17 mouse cellular contexts compared by ENCODE assay signal in the genomic region with DNA sequence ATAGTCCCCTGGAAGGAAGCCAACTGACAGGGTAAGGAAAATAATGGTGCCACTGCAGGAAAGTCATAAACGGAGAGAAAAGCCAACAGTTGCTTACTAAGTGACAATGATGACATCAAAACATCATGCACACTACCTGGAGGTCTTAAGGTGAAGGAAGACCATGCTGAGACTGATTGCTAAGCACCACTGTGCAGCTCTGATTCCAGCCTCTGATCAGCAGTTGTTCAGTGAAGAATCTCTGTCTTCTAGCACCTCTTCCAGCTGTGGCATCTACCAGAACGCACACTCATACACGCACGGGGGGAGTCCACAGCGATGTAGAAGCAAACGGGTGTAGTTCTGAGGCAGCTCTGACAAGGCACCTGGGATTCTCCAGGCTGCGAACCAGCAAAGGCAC.
DNase-seq lines count a peak whose midpoint lies in the region; ATAC-seq and TF ChIP-seq lines count a peak whose summit lies in the region.
"Had no signal": no experiment of that assay in that cellular context is flagged by ENCODE, and none has a peak within 500 bp of the region (broad histone marks: within the 10 kb centered on the region; RNA-seq: fewer than 3 reads in every experiment).

No protein-coding gene starts in this region.

- no peak for TF ChIP-seq CTCF in forebrain, postnatal 0 days (IDR thresholded peaks at IDR 0.05; ENCODE audit: low read depth)
- no peak for TF ChIP-seq CTCF in lung, embryonic 14.5 days (IDR thresholded peaks at IDR 0.05; ENCODE audit: low read depth)
- no peak for TF ChIP-seq CTCF in olfactory bulb, adult 2 months (IDR thresholded peaks at IDR 0.05; ENCODE audit: insufficient read depth, low read depth, low read length)

- DNase-seq in forebrain, embryonic 10.5 days (ENCODE audit: extremely low spot score, low spot score) = no peak
- no peak for DNase-seq in forebrain, postnatal 0 days
- DNase-seq in lung, embryonic 14.5 days = no peak
- no peak for DNase-seq in lung, postnatal 14 days
- peak; percentile 39 for DNase-seq in mesoderm, embryonic 11.5 days (ENCODE audit: low read depth, low spot score)
- no peak for DNase-seq in cerebellum, postnatal 25 days
- DNase-seq: cerebellum, adult 9-10 months; kidney, adult 18-20 months; liver, embryonic 13.5 days; right cerebral cortex, postnatal 25 days had no signal

- H3K4me2 ChIP-seq in forebrain, postnatal 0 days (ENCODE audit: low read depth) = no peak overlapping the region
- no peak overlapping the region for H3K4me2 ChIP-seq in lung, embryonic 14.5 days
- H3K4me2 ChIP-seq: liver, embryonic 13.5 days had no signal

- no peak overlapping the region for H3K9ac ChIP-seq in forebrain, postnatal 0 days
- H3K9ac ChIP-seq in lung, embryonic 14.5 days = no peak overlapping the region
- H3K9ac ChIP-seq: heart, embryonic 12.5 days; liver, embryonic 13.5 days had no signal

- no peaks in the 10 kb centered on the region for H3K36me3 ChIP-seq in forebrain, embryonic 10.5 days (replicated peaks)
- H3K36me3 ChIP-seq in forebrain, postnatal 0 days (ENCODE audit: insufficient read depth) = no peaks in the 10 kb centered on the region
- H3K36me3 ChIP-seq in lung, embryonic 14.5 days (ENCODE audit: insufficient read depth) = no peaks in the 10 kb centered on the region
- H3K36me3 ChIP-seq: heart, embryonic 12.5 days; limb, embryonic 10.5 days; liver, embryonic 13.5 days had no signal

- TF ChIP-seq POLR2A in olfactory bulb, adult 2 months (IDR thresholded peaks at IDR 0.05; ENCODE audit: insufficient read depth, low read depth, low read length) = no peak

- H3K4me3 ChIP-seq in forebrain, embryonic 10.5 days = no peak overlapping the region
- no peak overlapping the region for H3K4me3 ChIP-seq in forebrain, postnatal 0 days (ENCODE audit: low read depth, low read length)
- H3K4me3 ChIP-seq in lung, embryonic 14.5 days (ENCODE audit: low read depth, low read length) = no peak overlapping the region
- no peak overlapping the region for H3K4me3 ChIP-seq in olfactory bulb, adult 2 months (ENCODE audit: insufficient read depth, low read depth, low read length)
- H3K4me3 ChIP-seq: heart, embryonic 12.5 days; left cerebral cortex, adult 2 months; limb, embryonic 10.5 days; liver, embryonic 13.5 days; megakaryocyte, embryonic 14.5 days had no signal

- H3K9me3 ChIP-seq in forebrain, embryonic 10.5 days = no peaks in the 10 kb centered on the region
- H3K9me3 ChIP-seq in forebrain, postnatal 0 days (ENCODE audit: low read length) = no peaks in the 10 kb centered on the region
- no peaks in the 10 kb centered on the region for H3K9me3 ChIP-seq in lung, embryonic 14.5 days (ENCODE audit: low read depth, low read length)
- H3K9me3 ChIP-seq: heart, embryonic 12.5 days; limb, embryonic 10.5 days; liver, embryonic 13.5 days had no signal

- H3K27ac ChIP-seq in forebrain, embryonic 10.5 days = peak overlapping the region; percentile 51
- H3K27ac ChIP-seq in forebrain, postnatal 0 days (ENCODE audit: low read depth, low read length) = no peak overlapping the region
- H3K27ac ChIP-seq in lung, embryonic 14.5 days (ENCODE audit: low read depth) = no peak overlapping the region
- peak overlapping the region; percentile 86 for H3K27ac ChIP-seq in olfactory bulb, adult 2 months (ENCODE audit: insufficient read depth, low read depth, low read length)
- H3K27ac ChIP-seq: left cerebral cortex, adult 2 months; limb, embryonic 10.5 days; liver, embryonic 13.5 days had no signal

- 82% methylated on average over 7 of the region's 7 CpGs for WGBS in forebrain, embryonic 10.5 days
- WGBS in forebrain, postnatal 0 days = 75% methylated on average over 7 of the region's 7 CpGs
- 25% methylated on average over 7 of the region's 7 CpGs for WGBS in lung, embryonic 14.5 days
- WGBS in olfactory bulb, adult 2 months = 35% methylated on average over 7 of the region's 7 CpGs

- peaks cover 28% of the 10 kb centered on the region for H3K4me1 ChIP-seq in forebrain, embryonic 10.5 days
- peaks cover 6% of the 10 kb centered on the region; the same call in 1 of the 2 replicates for H3K4me1 ChIP-seq in forebrain, postnatal 0 days (ENCODE audit: insufficient read depth)
- peaks cover 7% of the 10 kb centered on the region for H3K4me1 ChIP-seq in lung, embryonic 14.5 days (ENCODE audit: insufficient read depth)
- peaks cover 3% of the 10 kb centered on the region for H3K4me1 ChIP-seq in olfactory bulb, adult 2 months (ENCODE audit: control insufficient read depth, insufficient read depth, low read length)
- H3K4me1 ChIP-seq: liver, embryonic 13.5 days; megakaryocyte, embryonic 14.5 days had no signal

- ATAC-seq in forebrain, postnatal 0 days = no peak
- peak; percentile 55; the same call in 1 of the 2 replicates for ATAC-seq in lung, embryonic 14.5 days (ENCODE audit: insufficient read depth)
- ATAC-seq in frontal cortex, adult (ENCODE audit: low TSS enrichment) = no peak
- ATAC-seq: lung, postnatal 0 days had no signal

- no peaks in the 10 kb centered on the region for H3K27me3 ChIP-seq in forebrain, embryonic 10.5 days (ENCODE audit: poor library complexity, severe bottlenecking)
- no peaks in the 10 kb centered on the region for H3K27me3 ChIP-seq in forebrain, postnatal 0 days (ENCODE audit: insufficient read depth, low read length)
- no peaks in the 10 kb centered on the region for H3K27me3 ChIP-seq in lung, embryonic 14.5 days (ENCODE audit: insufficient read depth, low read length)
- H3K27me3 ChIP-seq: heart, embryonic 12.5 days; liver, embryonic 13.5 days; megakaryocyte, embryonic 14.5 days had no signal

Comparison
In these comparisons a context has a peak if more than half of its experiments do, and no peak if none do; other contexts are left out.
1. H3K27ac ChIP-seq: peak in forebrain, embryonic 10.5 days (single experiment) and olfactory bulb, adult 2 months (single experiment); none in forebrain, postnatal 0 days (single experiment) and lung, embryonic 14.5 days (single experiment).